Mouse (Mus musculus): ENCODE measurements around the gene Arhgap42. TPM values are rescaled to one million over a fixed set of nuclear protein-coding genes. Genes with fewer than 3 reads are reported as not detected.

Gene Arhgap42
- polyA plus RNA-seq, 1 experiment = 3.5 TPM

GRCm38 (mm10) chr9:9128996-9129694, 109.8 kb downstream of the Arhgap42 start:
- H3K4me1 ChIP-seq (ENCODE audit: control insufficient read depth, insufficient read depth, insufficient read length, low read length) = no peaks in the 10 kb centered on the region
- no peak overlapping the region for H3K4me3 ChIP-seq (ENCODE audit: insufficient read depth, low read depth, low read length)
- H3K27ac ChIP-seq (replicated peaks; ENCODE audit: low read depth, low read length) = no peak overlapping the region; the same call in 1 of the 2 replicates

GRCm38 (mm10) chr9:9127041-9127755, 111.7 kb downstream of the Arhgap42 start:
- no peak overlapping the region for H3K4me3 ChIP-seq (ENCODE audit: insufficient read depth, low read depth, low read length)
- no peak overlapping the region for H3K27ac ChIP-seq (replicated peaks; ENCODE audit: low read depth, low read length)
- no peaks in the 10 kb centered on the region for H3K4me1 ChIP-seq (ENCODE audit: control insufficient read depth, insufficient read depth, insufficient read length, low read length)

GRCm38 (mm10) chr9:9124156-9124555, 114.7 kb downstream of the Arhgap42 start:
- no peak overlapping the region for H3K4me3 ChIP-seq (ENCODE audit: insufficient read depth, low read depth, low read length)
- no peak overlapping the region for H3K27ac ChIP-seq (replicated peaks; ENCODE audit: low read depth, low read length)
- H3K4me1 ChIP-seq (ENCODE audit: control insufficient read depth, insufficient read depth, insufficient read length, low read length) = no peaks in the 10 kb centered on the region

- no peak overlapping the region for H3K4me3 ChIP-seq (ENCODE audit: insufficient read depth, low read depth, low read length)
- no peak overlapping the region for H3K27ac ChIP-seq (replicated peaks; ENCODE audit: low read depth, low read length)
- H3K4me1 ChIP-seq (ENCODE audit: control insufficient read depth, insufficient read depth, insufficient read length, low read length) = no peaks in the 10 kb centered on the region
These were observed 124.6 kb downstream of the Arhgap42 start for GRCm38 (mm10) chr9:9114266-9114665.

GRCm38 (mm10) chr9:9113847-9114246, 125.1 kb downstream of the Arhgap42 start:
- Histone ChIP-seq H3K4me1 (ENCODE audit: control insufficient read depth, insufficient read depth, insufficient read length, low read length) (no peaks in the 10 kb centered on the region), H3K27ac (replicated peaks; ENCODE audit: low read depth, low read length) (no peak overlapping the region), H3K4me3 (ENCODE audit: insufficient read depth, low read depth, low read length) (no peak overlapping the region)

GRCm38 (mm10) chr9:9112921-9113320, 126.0 kb downstream of the Arhgap42 start:
- Histone ChIP-seq H3K4me3 (ENCODE audit: insufficient read depth, low read depth, low read length) (no peak overlapping the region), H3K27ac (replicated peaks; ENCODE audit: low read depth, low read length) (peak overlapping the region; percentile 58; the same call in 1 of the 2 replicates), H3K4me1 (ENCODE audit: control insufficient read depth, insufficient read depth, insufficient read length, low read length) (no peaks in the 10 kb centered on the region)

- Histone ChIP-seq H3K4me1 (ENCODE audit: control insufficient read depth, insufficient read depth, insufficient read length, low read length) (no peaks in the 10 kb centered on the region), H3K4me3 (ENCODE audit: insufficient read depth, low read depth, low read length) (no peak overlapping the region), H3K27ac (replicated peaks; ENCODE audit: low read depth, low read length) (no peak overlapping the region)
These were observed 131.2 kb downstream of the Arhgap42 start for GRCm38 (mm10) chr9:9107697-9108096.

- H3K4me1 ChIP-seq (ENCODE audit: control insufficient read depth, insufficient read depth, insufficient read length, low read length) = no peaks in the 10 kb centered on the region
- no peak overlapping the region for H3K27ac ChIP-seq (replicated peaks; ENCODE audit: low read depth, low read length)
- no peak overlapping the region for H3K4me3 ChIP-seq (ENCODE audit: insufficient read depth, low read depth, low read length)
These were observed 134.1 kb downstream of the Arhgap42 start for GRCm38 (mm10) chr9:9104761-9105160.

- Histone ChIP-seq H3K4me1 (ENCODE audit: control insufficient read depth, insufficient read depth, insufficient read length, low read length) (no peaks in the 10 kb centered on the region), H3K27ac (replicated peaks; ENCODE audit: low read depth, low read length) (no peak overlapping the region), H3K4me3 (ENCODE audit: insufficient read depth, low read depth, low read length) (no peak overlapping the region)
These were observed 136.8 kb downstream of the Arhgap42 start for GRCm38 (mm10) chr9:9102158-9102514.

- Histone ChIP-seq H3K27ac (replicated peaks; ENCODE audit: low read depth, low read length) (no peak overlapping the region), H3K4me1 (ENCODE audit: control insufficient read depth, insufficient read depth, insufficient read length, low read length) (no peaks in the 10 kb centered on the region), H3K4me3 (ENCODE audit: insufficient read depth, low read depth, low read length) (no peak overlapping the region)
These were observed 137.3 kb downstream of the Arhgap42 start for GRCm38 (mm10) chr9:9101482-9102157.

GRCm38 (mm10) chr9:9101055-9101454, 137.8 kb downstream of the Arhgap42 start:
- no peak overlapping the region for H3K27ac ChIP-seq (replicated peaks; ENCODE audit: low read depth, low read length)
- H3K4me1 ChIP-seq (ENCODE audit: control insufficient read depth, insufficient read depth, insufficient read length, low read length) = no peaks in the 10 kb centered on the region

GRCm38 (mm10) chr9:9097835-9098234, 141.1 kb downstream of the Arhgap42 start:
- no peaks in the 10 kb centered on the region for H3K4me1 ChIP-seq (ENCODE audit: control insufficient read depth, insufficient read depth, insufficient read length, low read length)
- H3K27ac ChIP-seq (replicated peaks; ENCODE audit: low read depth, low read length) = no peak overlapping the region
- H3K4me3 ChIP-seq (ENCODE audit: insufficient read depth, low read depth, low read length) = no peak overlapping the region

More at GRCm38 (mm10) chr9:9101055-9101454, 137.8 kb downstream of the Arhgap42 start:
- H3K4me3 ChIP-seq (ENCODE audit: insufficient read depth, low read depth, low read length) = no peak overlapping the region

- Histone ChIP-seq H3K4me1 (ENCODE audit: control insufficient read depth, insufficient read depth, insufficient read length, low read length) (no peaks in the 10 kb centered on the region), H3K27ac (replicated peaks; ENCODE audit: low read depth, low read length) (no peak overlapping the region), H3K4me3 (ENCODE audit: insufficient read depth, low read depth, low read length) (no peak overlapping the region)
These were observed 142.1 kb downstream of the Arhgap42 start for GRCm38 (mm10) chr9:9096761-9097160.

GRCm38 (mm10) chr9:9093096-9093495, 145.8 kb downstream of the Arhgap42 start:
- no peaks in the 10 kb centered on the region for H3K4me1 ChIP-seq (ENCODE audit: control insufficient read depth, insufficient read depth, insufficient read length, low read length)
- no peak overlapping the region for H3K27ac ChIP-seq (replicated peaks; ENCODE audit: low read depth, low read length)
- no peak overlapping the region for H3K4me3 ChIP-seq (ENCODE audit: insufficient read depth, low read depth, low read length)

- no peaks in the 10 kb centered on the region for H3K4me1 ChIP-seq (ENCODE audit: control insufficient read depth, insufficient read depth, insufficient read length, low read length)
- H3K27ac ChIP-seq (replicated peaks; ENCODE audit: low read depth, low read length) = no peak overlapping the region
- H3K4me3 ChIP-seq (ENCODE audit: insufficient read depth, low read depth, low read length) = no peak overlapping the region
These were observed 155.5 kb downstream of the Arhgap42 start for GRCm38 (mm10) chr9:9083441-9083840.

Data from brown adipose tissue, adult 24 weeks (tissue).